Mouse (Mus musculus) erythroblast, embryonic 14.5 days (primary cell): Measurements from ENCODE around the gene Tuba3b.

Source experiments
- GATA1 ChIP-seq: IDR thresholded peaks from 2 replicates; pipeline ENCODE4 v1.6.1; 2012; ENCODE audit warnings: low read length, inconsistent platforms, mixed read lengths
- TAL1 ChIP-seq: IDR thresholded peaks from 3 replicates; pipeline ENCODE4 v1.6.1; 2012; ENCODE audit warnings: low read length, inconsistent platforms, mixed read lengths

DNA sequence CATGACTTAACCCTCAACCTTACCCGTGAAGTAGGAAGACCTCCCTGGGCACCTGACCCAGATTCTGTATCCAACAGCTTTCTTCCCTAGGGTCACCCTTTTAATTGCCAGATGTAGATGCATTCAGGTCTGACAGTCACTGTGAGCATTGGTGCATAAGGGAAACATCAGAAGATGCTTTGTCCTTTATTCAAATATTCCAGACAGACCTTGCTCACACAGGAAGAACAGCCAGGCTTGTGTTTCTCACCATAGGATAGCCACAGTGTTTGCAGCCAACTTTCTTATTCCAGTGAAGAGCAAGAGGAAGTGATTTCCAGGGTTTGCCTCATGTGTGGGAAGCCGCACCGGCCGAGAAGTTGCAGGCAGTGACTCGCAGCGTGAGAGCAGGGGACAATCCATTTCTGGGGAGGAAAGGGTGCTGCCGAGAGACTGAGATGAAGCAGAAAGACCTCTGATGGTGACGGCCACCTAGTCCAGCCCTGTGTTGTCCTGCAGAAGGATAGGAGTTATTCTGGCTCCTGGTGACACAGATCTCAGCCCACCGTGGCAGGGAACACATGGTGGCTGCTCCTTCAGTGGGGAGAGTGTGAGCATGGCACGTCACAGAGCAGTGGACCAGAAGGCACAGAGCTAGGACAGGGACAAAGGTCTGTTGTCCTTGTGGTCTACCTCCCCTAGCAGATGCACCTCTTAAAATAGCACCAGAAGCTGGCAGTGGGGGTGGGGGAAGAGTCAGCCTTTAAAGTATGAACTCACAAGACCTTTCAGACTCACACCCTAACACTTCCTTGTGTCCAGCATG, 34.0 kb upstream of the Tuba3b start:
- TF ChIP-seq GATA1 = no peak
- TF ChIP-seq TAL1 = no peak
